Mouse (Mus musculus) kidney, adult 2 months (tissue): ENCODE data around the gene Uqcr11. TPM values are rescaled to one million over a fixed set of nuclear protein-coding genes. Genes with fewer than 3 reads are reported as not detected.

Experiments
- DNase-seq: peaks from one replicate; pipeline ENCODE4 v3.0.0; 2021
- H3K27ac ChIP-seq: fragments of 200-500 bp; 2 replicates; pipeline ENCODE4 v1.5.1; 2012; ENCODE audit warnings: low read depth, low read length, control low read depth, inconsistent platforms; ENCODE audit not compliant: insufficient read depth
- H3K27me3 ChIP-seq: fragments of 200-500 bp; replicated peaks from 2 replicates; pipeline ENCODE4 v1.6.1; 2012; ENCODE audit warnings: mild to moderate bottlenecking, moderate library complexity, low read length, inconsistent platforms; ENCODE audit not compliant: control insufficient read depth, insufficient read depth
- H3K36me3 ChIP-seq: fragments of 200-500 bp; 2 replicates; pipeline ENCODE4 v1.6.1; 2012; ENCODE audit warnings: mild to moderate bottlenecking, moderate library complexity, low read length, inconsistent platforms; ENCODE audit not compliant: control insufficient read depth, insufficient read depth
- H3K4me1 ChIP-seq: fragments of 200-500 bp; 2 replicates; pipeline ENCODE4 v1.6.1; 2011; ENCODE audit warnings: low read length; ENCODE audit not compliant: control insufficient read depth, insufficient read depth
- H3K4me3 ChIP-seq: fragments of 200-500 bp; 2 replicates; pipeline ENCODE4 v1.5.1; 2011; ENCODE audit warnings: mild to moderate bottlenecking, low read depth, low read length, control low read depth; ENCODE audit not compliant: insufficient read depth
- CTCF ChIP-seq: fragments of 200-500 bp; conservative IDR thresholded peaks from 2 replicates; pipeline ENCODE4 v1.5.1; 2011; ENCODE audit warnings: low read depth, mild to moderate bottlenecking, control low read depth, low read length, moderate library complexity, mixed read lengths; ENCODE audit not compliant: insufficient read depth, insufficient read length
- POLR2A ChIP-seq: fragments of 200-500 bp; IDR thresholded peaks from one replicate; pipeline ENCODE4 v1.6.1; 2011; ENCODE audit warnings: low read depth, low read length, control low read depth
- WGBS: fragments of 180-500 bp; shearing (Covaris S2); methylation state at CpG from one replicate; pipeline ENCODE4 v1.1.7; 2018; 5-methylcytosine and 5-hydroxymethylcytosine counted together
- polyA plus RNA-seq: library from polyadenylated mRNA; depleted of rRNA; stranded (reverse); fragments of >200 nt; gene quantifications from 2 replicates; pipeline ENCODE4 v1.2.3, GENCODE M21; 2012

Gene Uqcr11
- polyA plus RNA-seq, 1 experiment, result 3,968 TPM

- TF ChIP-seq POLR2A, result no peak
- no peak for TF ChIP-seq CTCF
- Histone ChIP-seq H3K36me3 (no peaks in the 10 kb centered on the region), H3K4me3 (no peak overlapping the region), H3K27me3 (no peaks in the 10 kb centered on the region), H3K4me1 (peaks cover 20% of the 10 kb centered on the region; the same call in 1 of the 2 replicates), H3K27ac (no peak overlapping the region)
- no peak for DNase-seq
- WGBS, result 32% methylated on average over 2 of the region's 2 CpGs
These were observed 17.9 kb downstream of the Uqcr11 start for GRCm38 (mm10) chr10:80388731-80389130.

DNA sequence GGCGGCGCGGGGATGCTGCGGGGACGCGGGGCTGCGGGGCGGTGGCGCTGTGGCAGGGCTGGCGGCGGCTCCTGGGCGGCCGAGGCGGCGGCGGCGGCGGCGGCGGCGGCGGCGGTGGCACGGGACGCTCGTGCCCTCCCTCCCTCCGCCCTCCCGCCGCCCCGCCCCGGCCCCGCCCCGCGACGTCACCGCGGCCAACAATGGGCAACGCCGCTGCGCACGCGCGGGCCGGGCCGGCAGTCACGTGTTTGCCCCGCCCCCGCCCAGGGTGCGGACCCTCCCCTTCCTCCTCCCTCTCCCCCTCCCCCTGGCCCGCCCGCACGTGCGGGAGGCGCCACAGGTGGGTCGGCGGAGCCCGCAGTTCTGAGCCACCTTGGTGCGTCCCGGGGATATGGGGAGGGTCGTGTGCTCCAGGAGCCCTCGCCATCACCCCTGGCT, 19.1 kb downstream of the Uqcr11 start, which contains the start of gene Mex3d:
TSS of gene Mex3d (minus strand) at position 138 of the 438 bp plus-strand sequence.
- peak; percentile 92 for DNase-seq

DNA sequence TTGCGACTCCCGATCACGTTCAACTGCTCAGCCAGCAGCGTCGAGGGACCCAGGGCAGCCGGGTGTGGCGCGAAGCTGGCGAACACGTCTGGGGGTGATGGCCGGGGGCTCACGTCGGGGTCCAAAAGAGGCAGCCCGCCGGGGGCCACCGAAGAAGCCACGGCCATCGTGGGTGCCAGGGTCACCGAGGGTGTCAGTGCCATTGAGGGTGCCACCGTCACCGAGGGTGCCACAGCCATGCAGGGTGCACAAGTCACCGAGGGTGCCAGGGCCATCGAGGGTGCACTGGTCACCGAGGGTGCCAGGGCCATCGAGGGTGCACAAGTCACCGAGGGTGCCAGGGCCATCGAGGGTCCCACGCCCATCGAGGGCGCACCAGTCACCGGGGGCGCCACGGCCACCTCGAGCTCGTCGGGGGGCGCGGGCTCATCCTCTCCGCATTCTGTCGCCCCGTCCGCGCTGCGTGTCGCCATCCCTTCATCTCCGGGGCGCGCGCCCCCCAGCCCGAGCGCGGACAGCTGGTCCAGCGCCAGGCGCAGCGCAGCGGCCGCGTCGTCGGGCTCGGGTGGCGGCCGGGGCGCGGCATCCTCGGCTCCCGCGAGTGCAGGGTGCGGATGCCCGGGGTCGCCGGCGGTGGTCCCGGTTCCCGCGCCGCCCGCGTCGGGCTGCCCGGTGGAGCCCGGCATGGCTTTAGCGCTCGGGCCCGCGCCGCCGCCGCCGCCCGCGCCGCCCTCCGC, 19.7 kb downstream of the Uqcr11 start:
- Histone ChIP-seq H3K4me1 (peaks cover 11% of the 10 kb centered on the region; the same call in 1 of the 2 replicates), H3K36me3 (no peaks in the 10 kb centered on the region), H3K27ac (no peak overlapping the region), H3K27me3 (no peaks in the 10 kb centered on the region), H3K4me3 (peak overlapping the region; percentile 72)
- DNase-seq, result no peak
- TF ChIP-seq CTCF (no peak), POLR2A (no peak)
- WGBS, result 4% methylated on average over 91 of the region's 94 CpGs

More for the DNA sequence above, 19.1 kb downstream of the Uqcr11 start, which contains the start of gene Mex3d:
- Histone ChIP-seq H3K36me3 (no peaks in the 10 kb centered on the region), H3K4me3 (peak within 1 kb of the TSS; percentile 73), H3K4me1 (peaks cover 13% of the 10 kb centered on the region; the same call in 1 of the 2 replicates), H3K27ac (peak within 1 kb of the TSS; percentile 46), H3K27me3 (no peaks in the 10 kb centered on the region)
- no peak for TF ChIP-seq CTCF
- no peak for TF ChIP-seq POLR2A
- WGBS, result 2% methylated on average over 43 of the region's 61 CpGs

- Histone ChIP-seq H3K27ac (no peak overlapping the region), H3K27me3 (no peaks in the 10 kb centered on the region), H3K36me3 (no peaks in the 10 kb centered on the region), H3K4me1 (peaks cover 11% of the 10 kb centered on the region; the same call in 1 of the 2 replicates), H3K4me3 (peak overlapping the region; percentile 72)
- WGBS, result 10% methylated on average over 34 of the region's 34 CpGs
- TF ChIP-seq CTCF, result no peak
- no peak for TF ChIP-seq POLR2A
- DNase-seq, result no peak
These were observed 20.6 kb downstream of the Uqcr11 start for GRCm38 (mm10) chr10:80385811-80386734.

GRCm38 (mm10) chr10:80385310-80385709, 21.3 kb downstream of the Uqcr11 start:
- Histone ChIP-seq H3K36me3 (no peaks in the 10 kb centered on the region), H3K27ac (no peak overlapping the region), H3K4me3 (no peak overlapping the region), H3K4me1 (peaks cover 10% of the 10 kb centered on the region; the same call in 1 of the 2 replicates), H3K27me3 (no peaks in the 10 kb centered on the region)
- 61% methylated on average over 7 of the region's 7 CpGs for WGBS
- no peak for TF ChIP-seq CTCF
- no peak for TF ChIP-seq POLR2A
- no peak for DNase-seq

DNA sequence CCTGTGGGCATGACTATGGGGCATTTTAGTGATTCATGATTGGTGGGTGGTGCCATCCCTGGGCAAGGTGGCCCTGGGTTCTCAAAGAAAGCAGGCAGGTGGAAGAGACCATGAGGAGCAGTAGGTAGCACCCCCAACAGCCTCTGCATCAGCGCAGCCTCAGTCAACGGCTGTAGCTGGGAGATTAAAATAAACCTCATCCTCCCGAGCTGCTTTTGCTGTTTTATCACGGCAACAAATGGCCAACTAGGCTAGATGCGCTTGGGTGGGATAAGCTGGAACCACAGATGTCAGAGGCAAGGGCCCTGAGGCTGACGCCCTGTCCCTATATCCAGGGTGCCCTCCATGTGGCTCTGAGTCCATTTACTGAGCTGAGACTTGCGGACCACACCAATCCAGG, 21.9 kb downstream of the Uqcr11 start:
- H3K27me3 ChIP-seq, result no peaks in the 10 kb centered on the region
- DNase-seq, result no peak
- no peak overlapping the region for H3K27ac ChIP-seq
- no peak overlapping the region for H3K4me3 ChIP-seq
- H3K4me1 ChIP-seq, result peaks cover 9% of the 10 kb centered on the region; the same call in 1 of the 2 replicates
- TF ChIP-seq POLR2A, result no peak
- TF ChIP-seq CTCF, result no peak
- no peaks in the 10 kb centered on the region for H3K36me3 ChIP-seq
- WGBS, result 80% methylated on average over 7 of the region's 7 CpGs
